Mouse (Mus musculus) heart, embryonic 11.5 days (tissue): ENCODE results near the gene Rhno1. TPM values are rescaled to one million over a fixed set of nuclear protein-coding genes. Genes with fewer than 3 reads are reported as not detected.

Experiments used
- ATAC-seq: fragments of 200-750 bp; cut with Nextera tagmentation; replicated peaks from 2 replicates; pipeline ENCODE4 v1.8.0; 2017; ENCODE audit warnings: moderate library complexity; ENCODE audit not compliant: insufficient number of reproducible peaks, low FRiP score, low TSS enrichment
- H3K27ac ChIP-seq: fragments of 300-500 bp; sonication (generic); 2 replicates; pipeline ENCODE4 v1.5.1; 2014; ENCODE audit warnings: mild to moderate bottlenecking, low read depth, low read length
- H3K27me3 ChIP-seq: fragments of 300-500 bp; sonication (generic); 2 replicates; pipeline ENCODE4 v1.6.1; 2014; ENCODE audit warnings: mild to moderate bottlenecking, low read length, mixed read lengths; ENCODE audit not compliant: control insufficient read depth, insufficient read depth
- H3K36me3 ChIP-seq: fragments of 300-500 bp; sonication (generic); 2 replicates; pipeline ENCODE4 v1.6.1; 2014; ENCODE audit warnings: mild to moderate bottlenecking, low read length, moderate library complexity, mixed read lengths; ENCODE audit not compliant: control insufficient read depth, insufficient read depth
- H3K4me1 ChIP-seq: fragments of 300-500 bp; sonication (generic); 2 replicates; pipeline ENCODE4 v1.6.1; 2014; ENCODE audit warnings: low read length; ENCODE audit not compliant: control insufficient read depth, insufficient read depth
- H3K4me2 ChIP-seq: fragments of 300-500 bp; sonication (generic); 2 replicates; pipeline ENCODE4 v1.6.1; 2014; ENCODE audit warnings: mild to moderate bottlenecking, moderate library complexity
- H3K4me3 ChIP-seq: fragments of 300-500 bp; sonication (generic); 2 replicates; pipeline ENCODE4 v1.5.1; 2014; ENCODE audit warnings: low read depth, low read length
- H3K9ac ChIP-seq: fragments of 300-500 bp; sonication (generic); 2 replicates; pipeline ENCODE4 v1.6.1; 2014; ENCODE audit warnings: mild to moderate bottlenecking, low read depth, low read length, moderate library complexity
- H3K9me3 ChIP-seq: fragments of 300-500 bp; sonication (generic); replicated peaks from 2 replicates; pipeline ENCODE4 v1.6.1; 2016; ENCODE audit warnings: low read length; ENCODE audit not compliant: control insufficient read depth
- WGBS: fragments of 180-500 bp; shearing (Covaris S2); extraction: QIAGEN DNeasy Blood & Tissue Kit; methylation state at CpG from one replicate; pipeline ENCODE4 v1.1.7; 2014; ENCODE audit not compliant: insufficient replicate concordance; 5-methylcytosine and 5-hydroxymethylcytosine counted together
- polyA plus RNA-seq: library from polyadenylated mRNA; unstranded; fragments of >200 nt; fragmentation: Nextera tagmentation; extraction: Ambion mirVana; gene quantifications from 2 replicates; pipeline ENCODE4 v1.2.1, GENCODE M21; 2014

Gene Rhno1
- polyA plus RNA-seq, 1 experiment from 2014 or later: 105 TPM

GRCm38 (mm10) chr6:128370040-128370439 lies 7.3 kb upstream of the Rhno1 start:
- Histone ChIP-seq H3K9ac (no peak overlapping the region), H3K27me3 (no peaks in the 10 kb centered on the region), H3K27ac (no peak overlapping the region), H3K9me3 (no peaks in the 10 kb centered on the region), H3K4me1 (peaks cover 6% of the 10 kb centered on the region; the same call in 1 of the 2 replicates), H3K36me3 (peaks cover 73% of the 10 kb centered on the region), H3K4me2 (no peak overlapping the region), H3K4me3 (no peak overlapping the region)
- no peak for ATAC-seq
- WGBS: 84% methylated on average over 5 of the region's 5 CpGs

DNA sequence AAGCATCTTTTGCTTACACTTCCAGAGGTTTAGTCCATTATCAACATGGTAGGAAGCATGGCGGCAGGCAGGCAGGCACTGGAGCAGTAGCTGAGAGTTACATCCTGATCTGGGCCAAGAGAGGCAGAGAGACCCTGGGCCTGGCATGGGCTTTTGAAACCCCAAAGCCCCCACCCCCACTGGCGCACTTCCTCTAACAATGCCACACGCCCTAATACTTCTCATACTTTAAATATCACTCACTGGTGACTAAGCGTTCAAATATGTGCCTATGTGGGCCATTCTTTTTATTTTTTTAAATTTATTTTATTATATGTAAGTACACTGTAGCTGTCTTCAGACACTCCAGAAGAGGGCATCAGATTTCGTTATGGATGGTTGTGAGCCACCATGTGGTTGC lies 3.8 kb upstream of the Rhno1 start:
- Histone ChIP-seq H3K4me3 (no peak overlapping the region), H3K4me1 (peaks cover 6% of the 10 kb centered on the region), H3K4me2 (no peak overlapping the region), H3K9me3 (no peaks in the 10 kb centered on the region), H3K27ac (no peak overlapping the region), H3K9ac (no peak overlapping the region), H3K36me3 (peaks cover 43% of the 10 kb centered on the region), H3K27me3 (no peaks in the 10 kb centered on the region)
- WGBS: 96% methylated on average over 5 of the region's 5 CpGs
- no peak for ATAC-seq

DNA sequence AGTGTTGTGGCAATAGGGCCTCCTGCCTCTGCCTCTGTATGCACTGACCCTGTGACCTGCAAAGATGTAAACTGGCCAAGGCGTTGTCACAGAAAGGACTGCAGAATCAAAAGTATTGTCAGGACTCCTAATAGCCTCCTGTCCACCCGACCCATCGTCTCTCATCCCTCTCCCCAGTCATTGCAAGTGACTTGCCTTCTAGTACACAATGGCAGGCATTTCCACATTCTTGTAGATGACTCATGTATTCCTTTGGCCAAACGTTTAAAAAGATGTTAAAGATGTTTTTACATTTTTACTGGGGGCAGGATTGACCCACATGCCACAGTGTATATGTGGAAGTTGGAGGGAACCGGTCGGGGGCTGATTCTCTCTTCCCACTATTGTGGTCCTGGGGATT lies 2.0 kb upstream of the Rhno1 start:
- no peak for ATAC-seq
- H3K9ac ChIP-seq: no peak overlapping the region
- 77% methylated on average over 6 of the region's 6 CpGs for WGBS

DNA sequence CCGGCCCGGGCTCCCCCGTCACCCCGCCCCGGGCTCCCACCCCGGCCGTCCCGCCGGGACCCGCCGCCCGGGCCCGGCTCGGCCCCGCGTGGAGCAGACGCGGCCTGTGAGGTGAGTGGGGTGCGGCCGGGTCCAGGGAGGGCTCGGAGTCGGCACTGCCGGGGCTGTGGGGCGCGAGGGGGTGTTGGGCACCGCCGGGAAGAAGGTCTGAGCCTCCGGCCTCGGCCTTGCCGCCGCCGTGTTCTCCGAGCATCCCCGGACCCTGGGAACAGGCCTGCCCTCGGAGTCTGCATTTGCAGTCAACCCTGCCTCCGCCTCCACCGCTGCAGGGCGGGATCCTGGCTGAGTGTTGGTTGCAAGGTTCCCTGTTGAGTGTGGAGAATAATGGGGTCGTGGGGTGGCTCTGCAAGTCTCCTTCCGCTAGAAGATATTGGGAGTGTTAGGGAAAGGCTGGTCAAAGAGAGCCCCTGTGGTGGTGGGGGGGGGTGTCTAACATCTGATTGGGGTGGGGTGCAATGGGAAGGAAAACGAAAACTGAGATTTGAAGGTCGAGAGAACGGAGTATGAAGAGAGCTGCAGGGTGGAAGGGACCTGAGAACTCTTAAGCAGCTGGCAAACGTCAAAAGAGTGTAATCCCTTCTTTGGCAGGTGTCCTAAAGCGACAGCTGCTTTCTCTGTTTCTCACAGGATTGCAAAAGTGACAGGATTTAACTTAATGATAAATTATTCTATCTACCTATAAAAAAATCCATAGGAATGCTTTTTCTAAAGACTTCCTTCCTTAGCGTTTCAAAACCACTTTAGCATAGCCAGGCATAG lies 505 bp upstream of the Rhno1 start:
- peak; percentile 32; the same call in 1 of the 2 replicates for ATAC-seq
- Histone ChIP-seq H3K27ac (peak overlapping the region; percentile 96), H3K27me3 (no peaks in the 10 kb centered on the region), H3K36me3 (peaks cover 25% of the 10 kb centered on the region), H3K4me1 (peaks cover 11% of the 10 kb centered on the region), H3K9me3 (no peaks in the 10 kb centered on the region), H3K9ac (peak overlapping the region; percentile 86), H3K4me2 (peak overlapping the region; percentile 85), H3K4me3 (peak overlapping the region; percentile 96)
- 2% methylated on average over 46 of the region's 46 CpGs for whole genome bisulfite sequencing

More for the DNA sequence above, 2.0 kb upstream of the Rhno1 start:
- Histone ChIP-seq H3K36me3 (peaks cover 29% of the 10 kb centered on the region), H3K27me3 (no peaks in the 10 kb centered on the region), H3K4me1 (peaks cover 11% of the 10 kb centered on the region), H3K27ac (no peak overlapping the region), H3K4me3 (no peak overlapping the region), H3K4me2 (no peak overlapping the region), H3K9me3 (no peaks in the 10 kb centered on the region)

- no peak for ATAC-seq
- Histone ChIP-seq H3K27me3 (no peaks in the 10 kb centered on the region), H3K4me2 (peak overlapping the region; percentile 85), H3K9ac (peak overlapping the region; percentile 86), H3K36me3 (peaks cover 20% of the 10 kb centered on the region), H3K27ac (peak overlapping the region; percentile 96), H3K9me3 (no peaks in the 10 kb centered on the region), H3K4me3 (peak overlapping the region; percentile 96), H3K4me1 (peaks cover 11% of the 10 kb centered on the region)
- WGBS: 18% methylated on average over 9 of the region's 9 CpGs
Observed at GRCm38 (mm10) chr6:128361901-128362300, 810 bp downstream of the Rhno1 start.

DNA sequence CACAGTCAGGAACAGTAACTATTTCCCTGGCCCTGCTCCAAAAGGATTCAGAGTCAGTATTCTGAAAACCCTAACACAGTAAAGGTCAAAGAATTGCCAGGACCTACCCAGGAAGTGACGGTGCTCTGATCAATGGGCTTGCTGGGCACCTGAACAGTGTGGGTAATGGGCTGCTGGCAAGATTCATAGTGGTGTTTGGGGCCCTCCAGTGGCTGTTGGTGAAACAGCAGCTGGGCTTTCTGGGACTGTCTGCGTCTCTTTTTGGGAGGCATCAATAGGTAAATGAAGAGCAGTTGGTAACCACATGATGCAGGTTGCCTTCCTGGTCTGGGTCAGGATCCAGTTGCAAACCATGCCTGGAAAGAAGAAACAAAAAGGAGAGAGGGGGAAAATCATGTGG lies 3.7 kb downstream of the Rhno1 start:
- H3K9ac ChIP-seq: no peak overlapping the region
- ATAC-seq: no peak
- 41% methylated on average over 2 of the region's 2 CpGs for WGBS
- no peak overlapping the region for H3K27ac ChIP-seq
- H3K36me3 ChIP-seq: peaks cover 11% of the 10 kb centered on the region; the same call in 1 of the 2 replicates
- H3K4me2 ChIP-seq: no peak overlapping the region
- no peak overlapping the region for H3K4me3 ChIP-seq
- no peaks in the 10 kb centered on the region for H3K9me3 ChIP-seq
- peaks cover 14% of the 10 kb centered on the region for H3K4me1 ChIP-seq
- H3K27me3 ChIP-seq: no peaks in the 10 kb centered on the region

GRCm38 (mm10) chr6:128355726-128356416 lies 6.8 kb downstream of the Rhno1 start, which contains the start of gene Tulp3:
Gene Tulp3 (minus strand): TSS chr6:128355851.
- H3K4me2 ChIP-seq: peak within 1 kb of the TSS; percentile 84
- H3K4me1 ChIP-seq: peaks cover 4% of the 10 kb centered on the region; the same call in 1 of the 2 replicates
- peak within 1 kb of the TSS; percentile 73 for H3K9ac ChIP-seq
- H3K27me3 ChIP-seq: no peaks in the 10 kb centered on the region
- H3K4me3 ChIP-seq: peak within 1 kb of the TSS; percentile 65
- under 1% methylated on average over 34 of the region's 42 CpGs for WGBS
- ATAC-seq: peak; percentile 99
- peak within 1 kb of the TSS; percentile 73 for H3K27ac ChIP-seq
- peaks cover 12% of the 10 kb centered on the region; the same call in 1 of the 2 replicates for H3K36me3 ChIP-seq
- H3K9me3 ChIP-seq: no peaks in the 10 kb centered on the region

DNA sequence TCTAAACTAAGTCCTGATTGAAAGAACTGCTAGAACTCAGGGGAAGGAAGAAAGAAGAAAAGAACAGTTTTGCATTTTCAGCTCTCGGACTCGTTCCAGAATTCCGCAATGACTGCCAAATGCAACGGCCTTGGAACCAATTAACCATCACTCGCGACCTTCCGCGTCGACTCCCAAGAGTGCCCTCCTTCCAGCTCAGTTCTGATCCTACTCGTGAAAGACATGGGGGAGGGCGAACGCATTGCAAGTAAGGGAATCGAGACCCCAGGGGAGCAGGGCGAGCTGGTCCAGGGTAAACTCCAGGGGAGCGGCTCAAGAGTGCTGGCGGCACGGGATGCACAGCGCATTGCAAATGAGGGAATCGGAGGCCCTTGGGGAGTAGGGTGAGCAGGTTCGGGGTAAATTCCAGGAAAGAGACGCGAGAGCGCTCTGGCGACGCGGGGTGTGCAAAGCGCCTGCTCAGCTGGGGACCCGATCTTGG lies 7.5 kb downstream of the Rhno1 start:
- Histone ChIP-seq H3K9ac (peak overlapping the region; percentile 73), H3K4me1 (peaks cover 4% of the 10 kb centered on the region; the same call in 1 of the 2 replicates), H3K9me3 (no peaks in the 10 kb centered on the region), H3K4me3 (peak overlapping the region; percentile 65), H3K27me3 (no peaks in the 10 kb centered on the region), H3K36me3 (peaks cover 13% of the 10 kb centered on the region; the same call in 1 of the 2 replicates), H3K4me2 (peak overlapping the region; percentile 84), H3K27ac (peak overlapping the region; percentile 73)
- ATAC-seq: peak; percentile 46
- WGBS: under 1% methylated on average over 26 of the region's 28 CpGs
